Mouse (Mus musculus): ENCODE results near the gene Grpel1. TPM values are rescaled to one million over a fixed set of nuclear protein-coding genes. Genes with fewer than 3 reads are reported as not detected.

The Grpel1 gene
- polyA plus RNA-seq, 1 experiment from 2014 or later = 45.8 TPM

DNA sequence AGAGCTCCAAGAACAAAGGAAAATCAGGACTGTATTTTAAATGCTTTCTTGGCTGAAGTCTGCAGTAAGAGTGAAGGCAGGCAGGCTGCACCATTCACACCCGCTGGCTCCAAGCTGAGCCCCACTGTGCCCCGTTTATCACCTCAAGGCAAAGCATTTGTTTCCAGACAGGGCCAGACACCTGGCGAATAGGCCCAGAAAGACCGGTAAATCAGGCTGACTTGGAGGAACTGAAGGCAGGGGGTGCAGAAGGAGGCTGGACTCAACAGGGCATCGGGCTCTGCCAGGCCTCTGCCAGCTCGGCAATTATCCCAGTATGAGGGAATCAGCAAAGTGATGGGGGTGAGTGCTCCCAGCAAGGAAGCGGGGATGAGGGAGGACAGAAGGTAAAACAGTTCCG lies 19.8 kb upstream of the Grpel1 start:
- no peak overlapping the region for H3K9ac ChIP-seq (replicated peaks)
- H3K9me3 ChIP-seq = no peaks in the 10 kb centered on the region
- no peaks in the 10 kb centered on the region for H3K27me3 ChIP-seq
- no peak overlapping the region for H3K4me3 ChIP-seq
- H3K4me1 ChIP-seq = peaks cover 12% of the 10 kb centered on the region
- WGBS = 29% methylated on average over 8 of the region's 8 CpGs
- H3K36me3 ChIP-seq = no peaks in the 10 kb centered on the region
- no peak for ATAC-seq (replicated peaks)
- H3K4me2 ChIP-seq (replicated peaks) = no peak overlapping the region
- H3K27ac ChIP-seq (replicated peaks) = peak overlapping the region; percentile 31; the same call in 1 of the 2 replicates

DNA sequence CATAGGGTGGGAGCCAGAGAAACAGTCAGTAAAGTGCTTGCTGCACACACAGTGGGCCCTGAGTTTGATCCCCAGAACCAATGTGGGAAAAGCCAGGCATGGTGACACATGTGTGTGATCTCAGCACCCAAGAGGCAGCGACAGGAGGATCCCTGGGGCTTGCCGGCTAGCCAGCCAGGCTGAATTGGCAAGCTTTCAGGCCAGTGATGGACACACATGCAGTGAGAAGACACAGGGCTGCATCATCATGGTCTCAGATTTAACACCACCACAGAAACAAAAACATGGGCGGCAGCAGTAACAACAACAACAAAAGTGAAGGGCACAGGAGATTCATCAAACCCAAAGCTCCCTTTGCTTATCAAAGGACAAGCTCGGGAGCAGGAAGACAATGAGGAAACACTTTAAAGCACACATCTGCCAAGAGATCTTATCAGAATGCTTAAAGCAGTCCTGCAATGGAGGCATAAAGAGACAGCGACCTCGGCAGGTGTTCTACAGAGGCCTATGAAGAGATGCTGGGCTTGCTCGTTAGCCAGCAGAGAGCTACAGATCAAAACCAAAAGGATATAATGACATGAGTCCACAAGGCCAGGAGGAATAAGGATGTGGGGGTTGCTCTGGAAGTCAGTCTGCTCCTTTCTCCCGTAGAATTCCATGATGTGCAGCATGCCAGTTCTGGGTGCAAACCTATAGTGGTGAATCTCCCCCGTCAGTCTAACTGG lies 18.5 kb upstream of the Grpel1 start:
- WGBS = 42% methylated on average over 9 of the region's 9 CpGs
- Histone ChIP-seq H3K9me3 (no peaks in the 10 kb centered on the region), H3K36me3 (no peaks in the 10 kb centered on the region), H3K9ac (replicated peaks) (no peak overlapping the region), H3K27ac (replicated peaks) (no peak overlapping the region), H3K4me1 (peaks cover 12% of the 10 kb centered on the region), H3K27me3 (no peaks in the 10 kb centered on the region), H3K4me2 (replicated peaks) (no peak overlapping the region), H3K4me3 (no peak overlapping the region)
- no peak for ATAC-seq (replicated peaks)

DNA sequence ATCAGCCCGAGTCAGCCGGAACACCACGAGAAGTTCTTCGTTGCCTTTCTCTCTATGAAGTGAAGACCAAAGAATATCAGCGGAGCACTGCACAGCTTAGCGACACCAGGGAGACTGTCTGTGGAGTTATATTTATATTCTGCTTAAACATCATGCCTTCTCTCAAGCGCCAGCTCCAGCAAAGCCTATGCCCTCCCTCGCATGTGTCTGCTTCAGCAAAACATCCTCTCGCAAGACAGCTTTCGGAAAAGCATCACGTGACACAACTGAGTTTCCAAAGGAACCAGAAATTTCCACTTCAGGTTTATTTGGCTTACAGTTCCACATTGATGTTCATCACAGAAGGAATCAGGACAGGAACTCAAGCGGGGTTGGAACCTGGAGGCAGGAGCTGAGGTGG lies 16.9 kb upstream of the Grpel1 start:
- no peak overlapping the region for H3K9ac ChIP-seq (replicated peaks)
- no peak overlapping the region for H3K27ac ChIP-seq (replicated peaks)
- H3K4me2 ChIP-seq (replicated peaks) = no peak overlapping the region
- H3K4me3 ChIP-seq = no peak overlapping the region
- H3K4me1 ChIP-seq = peaks cover 12% of the 10 kb centered on the region
- no peaks in the 10 kb centered on the region for H3K27me3 ChIP-seq
- no peak for ATAC-seq (replicated peaks)
- H3K36me3 ChIP-seq = no peaks in the 10 kb centered on the region
- no peaks in the 10 kb centered on the region for H3K9me3 ChIP-seq
- 93% methylated on average over 12 of the region's 12 CpGs for WGBS

DNA sequence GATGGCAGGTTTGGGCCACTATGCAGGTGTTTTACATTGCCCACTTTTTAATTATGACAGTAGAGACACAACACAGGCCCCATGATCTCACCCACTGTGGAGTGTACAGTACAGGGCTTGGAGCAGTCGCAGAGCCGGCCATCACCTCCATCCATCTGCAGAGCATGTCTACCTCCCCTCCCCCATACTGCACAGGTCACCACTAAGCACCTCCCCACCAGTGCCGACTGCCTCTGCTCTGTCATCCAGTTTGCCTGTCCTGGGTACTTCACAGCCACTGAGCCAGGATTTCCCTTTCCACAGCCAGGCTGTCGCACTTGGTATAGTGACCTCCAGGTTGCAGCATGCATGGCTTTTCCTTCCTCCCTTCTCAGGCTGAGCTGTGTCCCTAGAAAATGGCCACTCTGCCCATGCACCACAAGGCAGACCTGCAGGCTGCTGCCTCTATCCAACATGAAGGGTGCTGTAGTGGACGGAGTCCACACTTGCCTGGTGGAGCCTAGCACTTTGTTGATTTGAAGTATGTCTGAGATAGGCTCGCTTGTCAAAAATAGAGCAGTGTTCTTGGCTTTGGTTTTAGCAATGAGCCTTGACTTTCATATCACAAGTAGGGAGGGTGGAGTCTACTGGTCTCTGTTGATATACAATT lies 15.0 kb upstream of the Grpel1 start:
- H3K4me3 ChIP-seq = no peak overlapping the region
- H3K4me2 ChIP-seq (replicated peaks) = no peak overlapping the region
- H3K27me3 ChIP-seq = no peaks in the 10 kb centered on the region
- H3K27ac ChIP-seq (replicated peaks) = no peak overlapping the region
- peaks cover 9% of the 10 kb centered on the region for H3K4me1 ChIP-seq
- H3K9me3 ChIP-seq = no peaks in the 10 kb centered on the region
- no peaks in the 10 kb centered on the region for H3K36me3 ChIP-seq
- 80% methylated on average over 6 of the region's 6 CpGs for WGBS
- H3K9ac ChIP-seq (replicated peaks) = no peak overlapping the region
- no peak for ATAC-seq (replicated peaks)

- H3K27ac ChIP-seq (replicated peaks) = no peak overlapping the region
- ATAC-seq (replicated peaks) = no peak
- no peak overlapping the region for H3K4me3 ChIP-seq
Measured at GRCm38 (mm10) chr5:36451119-36451518, 13.7 kb upstream of the Grpel1 start.

GRCm38 (mm10) chr5:36451872-36452389 lies 12.9 kb upstream of the Grpel1 start:
- WGBS = 54% methylated on average over 10 of the region's 10 CpGs
- H3K27ac ChIP-seq (replicated peaks) = no peak overlapping the region
- H3K4me1 ChIP-seq = no peaks in the 10 kb centered on the region
- no peak overlapping the region for H3K4me2 ChIP-seq (replicated peaks)
- no peaks in the 10 kb centered on the region for H3K27me3 ChIP-seq
- ATAC-seq (replicated peaks) = no peak
- no peak overlapping the region for H3K4me3 ChIP-seq
- H3K9ac ChIP-seq (replicated peaks) = no peak overlapping the region
- no peaks in the 10 kb centered on the region for H3K9me3 ChIP-seq
- no peaks in the 10 kb centered on the region for H3K36me3 ChIP-seq

More at GRCm38 (mm10) chr5:36451119-36451518, 13.7 kb upstream of the Grpel1 start:
- H3K27me3 ChIP-seq = no peaks in the 10 kb centered on the region
- H3K36me3 ChIP-seq = no peaks in the 10 kb centered on the region
- no peak overlapping the region for H3K4me2 ChIP-seq (replicated peaks)
- H3K9me3 ChIP-seq = no peaks in the 10 kb centered on the region
- no peak overlapping the region for H3K9ac ChIP-seq (replicated peaks)
- WGBS = 19% methylated on average over 10 of the region's 10 CpGs
- H3K4me1 ChIP-seq = no peaks in the 10 kb centered on the region

DNA sequence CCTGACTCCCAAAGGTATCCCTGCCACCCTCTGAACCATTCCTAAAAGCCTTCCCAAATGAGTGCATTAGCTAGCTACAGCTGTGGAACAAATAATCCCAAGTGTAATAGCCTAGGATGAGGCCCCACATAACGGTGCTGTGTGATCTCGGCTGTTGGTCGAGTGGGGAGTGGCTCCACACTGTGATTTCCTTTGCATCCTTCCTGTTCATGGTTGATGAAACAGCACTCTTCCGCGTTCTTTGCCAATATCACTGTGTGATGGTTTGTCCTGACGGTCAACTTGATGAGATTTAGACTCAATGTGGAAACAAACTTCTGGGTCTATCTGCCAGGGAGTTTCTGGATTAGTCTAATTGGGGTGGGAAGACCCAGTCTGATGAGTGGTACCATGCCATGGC lies 12.0 kb upstream of the Grpel1 start:
- ATAC-seq (replicated peaks) = no peak
- no peaks in the 10 kb centered on the region for H3K4me1 ChIP-seq
- no peaks in the 10 kb centered on the region for H3K9me3 ChIP-seq
- no peak overlapping the region for H3K27ac ChIP-seq (replicated peaks)
- H3K4me3 ChIP-seq = no peak overlapping the region
- no peak overlapping the region for H3K9ac ChIP-seq (replicated peaks)
- H3K36me3 ChIP-seq = no peaks in the 10 kb centered on the region
- H3K4me2 ChIP-seq (replicated peaks) = no peak overlapping the region
- WGBS = 84% methylated on average over 6 of the region's 6 CpGs
- H3K27me3 ChIP-seq = no peaks in the 10 kb centered on the region

DNA sequence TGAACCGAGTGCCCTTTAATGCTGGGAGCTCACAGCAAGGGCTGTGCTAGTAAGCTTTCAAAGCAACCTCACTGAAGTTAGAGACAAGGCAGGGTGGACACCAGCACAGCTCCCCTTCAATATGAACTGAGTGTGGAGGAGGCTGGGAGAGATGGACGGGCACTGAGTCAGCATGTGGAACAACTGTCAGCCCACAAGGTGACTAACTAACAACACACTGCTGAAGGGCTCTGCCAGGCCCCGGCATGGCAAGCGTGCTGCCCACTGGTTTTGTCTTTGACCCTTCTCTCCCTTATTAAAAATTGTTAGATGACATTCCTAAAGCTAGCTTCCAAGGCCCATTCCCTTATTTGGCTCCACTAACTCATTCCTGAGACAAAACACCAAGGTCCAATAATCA lies 7.1 kb upstream of the Grpel1 start:
- H3K9ac ChIP-seq (replicated peaks) = no peak overlapping the region
- WGBS = 71% methylated on average over 4 of the region's 4 CpGs
- no peaks in the 10 kb centered on the region for H3K9me3 ChIP-seq
- H3K4me2 ChIP-seq (replicated peaks) = no peak overlapping the region
- H3K27ac ChIP-seq (replicated peaks) = no peak overlapping the region
- no peaks in the 10 kb centered on the region for H3K27me3 ChIP-seq
- H3K4me1 ChIP-seq = no peaks in the 10 kb centered on the region
- H3K4me3 ChIP-seq = no peak overlapping the region
- no peaks in the 10 kb centered on the region for H3K36me3 ChIP-seq
- ATAC-seq (replicated peaks) = no peak

DNA sequence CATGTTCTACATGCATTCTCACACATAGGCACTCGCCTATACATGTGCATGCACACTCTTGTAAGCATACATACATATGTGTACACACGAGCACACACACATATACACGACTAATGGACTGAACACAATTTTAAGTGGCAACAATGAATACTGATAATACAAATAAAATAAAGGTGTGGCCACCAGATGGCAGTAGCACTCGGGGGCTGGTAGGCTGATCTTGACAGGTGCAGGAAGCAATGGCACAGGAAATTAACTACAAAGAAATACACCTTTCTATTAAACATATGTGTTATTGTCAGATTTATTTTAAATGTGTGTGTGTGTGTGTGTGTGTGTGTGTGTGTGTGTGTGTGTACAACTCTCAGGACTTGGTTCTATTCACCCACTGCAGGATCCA lies 5.9 kb upstream of the Grpel1 start:
- no peaks in the 10 kb centered on the region for H3K27me3 ChIP-seq
- no peaks in the 10 kb centered on the region for H3K36me3 ChIP-seq
- WGBS = 16% methylated on average over 4 of the region's 4 CpGs
- no peak for ATAC-seq (replicated peaks)
- H3K4me2 ChIP-seq (replicated peaks) = no peak overlapping the region
- no peak overlapping the region for H3K9ac ChIP-seq (replicated peaks)
- H3K4me1 ChIP-seq = peaks cover 6% of the 10 kb centered on the region
- no peaks in the 10 kb centered on the region for H3K9me3 ChIP-seq
- H3K4me3 ChIP-seq = no peak overlapping the region
- H3K27ac ChIP-seq (replicated peaks) = no peak overlapping the region

GRCm38 (mm10) chr5:36460712-36461111 lies 4.1 kb upstream of the Grpel1 start:
- Histone ChIP-seq H3K4me1 (peaks cover 14% of the 10 kb centered on the region), H3K4me2 (replicated peaks) (no peak overlapping the region), H3K4me3 (no peak overlapping the region), H3K9me3 (no peaks in the 10 kb centered on the region), H3K9ac (replicated peaks) (no peak overlapping the region), H3K36me3 (no peaks in the 10 kb centered on the region), H3K27me3 (no peaks in the 10 kb centered on the region), H3K27ac (replicated peaks) (no peak overlapping the region)
- ATAC-seq (replicated peaks) = no peak
- 84% methylated on average over 2 of the region's 2 CpGs for WGBS

- Histone ChIP-seq H3K9ac (replicated peaks) (no peak overlapping the region), H3K4me3 (no peak overlapping the region), H3K27me3 (no peaks in the 10 kb centered on the region), H3K27ac (replicated peaks) (no peak overlapping the region), H3K36me3 (no peaks in the 10 kb centered on the region), H3K4me2 (replicated peaks) (no peak overlapping the region), H3K4me1 (peaks cover 19% of the 10 kb centered on the region), H3K9me3 (no peaks in the 10 kb centered on the region)
- WGBS = 72% methylated on average over 2 of the region's 2 CpGs
- ATAC-seq (replicated peaks) = no peak
Measured at GRCm38 (mm10) chr5:36461231-36461630, 3.6 kb upstream of the Grpel1 start.

DNA sequence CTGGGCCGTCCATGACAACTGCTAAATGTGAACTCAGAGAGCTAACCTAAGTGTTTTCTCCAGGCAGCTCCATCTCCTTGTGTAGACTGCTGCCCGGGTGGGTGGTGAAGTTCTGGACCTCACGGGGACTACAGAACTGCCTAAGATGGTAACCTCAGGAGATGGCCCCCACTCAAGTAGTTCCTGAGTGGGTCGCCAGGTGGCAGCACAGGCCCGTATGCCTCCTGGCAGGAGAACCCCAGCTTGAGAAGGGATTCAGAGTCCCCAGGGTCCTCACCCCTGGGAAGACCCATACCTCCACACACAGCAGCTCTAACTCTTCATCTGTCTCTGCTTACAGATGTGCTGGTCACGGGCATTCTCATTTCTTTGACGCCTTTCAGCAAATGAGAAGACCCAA lies 2.0 kb upstream of the Grpel1 start:
- peaks cover 22% of the 10 kb centered on the region for H3K4me1 ChIP-seq
- no peaks in the 10 kb centered on the region for H3K27me3 ChIP-seq
- no peak overlapping the region for H3K27ac ChIP-seq (replicated peaks)
- no peak overlapping the region for H3K9ac ChIP-seq (replicated peaks)
- 11% methylated on average over 7 of the region's 7 CpGs for WGBS
- no peaks in the 10 kb centered on the region for H3K9me3 ChIP-seq
- H3K4me3 ChIP-seq = no peak overlapping the region
- ATAC-seq (replicated peaks) = no peak
- H3K36me3 ChIP-seq = no peaks in the 10 kb centered on the region
- no peak overlapping the region for H3K4me2 ChIP-seq (replicated peaks)
